Mouse (Mus musculus) small intestine, adult 2 months (tissue): Measurements from ENCODE around the gene Parn.

Experiments used
- CTCF ChIP-seq: fragments of 200-500 bp; IDR thresholded peaks from 2 replicates; pipeline ENCODE4 v1.5.1; 2012; ENCODE audit warnings: low read depth, mild to moderate bottlenecking, control low read depth, inconsistent platforms, low read length, moderate library complexity, mixed read lengths; ENCODE audit not compliant: insufficient replicate concordance, insufficient read length; ENCODE audit errors: extremely low read depth
- POLR2A ChIP-seq: fragments of 200-500 bp; IDR thresholded peaks from 2 replicates; pipeline ENCODE4 v1.6.1; 2012; ENCODE audit warnings: low read depth, mild to moderate bottlenecking, control low read depth, inconsistent platforms, low read length, moderate library complexity

DNA sequence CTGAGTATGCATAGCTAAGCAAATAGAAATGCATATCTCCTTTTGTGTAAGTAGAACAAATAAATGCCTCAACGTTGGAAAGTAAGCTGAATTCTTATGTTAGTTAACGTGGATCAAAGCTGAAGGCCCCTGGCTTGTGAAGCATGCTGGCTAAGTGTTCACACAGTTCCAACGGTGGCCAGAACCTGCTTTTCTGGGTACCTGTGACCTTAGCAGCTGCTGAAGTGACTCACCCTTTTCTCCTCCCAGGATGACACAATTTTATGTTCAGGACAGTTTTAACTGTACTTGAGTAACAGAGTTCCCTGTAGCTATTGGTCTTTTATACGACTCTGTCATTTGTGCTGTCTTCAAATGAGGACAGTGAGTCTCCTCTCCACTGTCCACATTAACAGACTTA lies 22.0 kb downstream of the Parn start:
- no peak for TF ChIP-seq CTCF
- no peak for TF ChIP-seq POLR2A
